Mouse (Mus musculus) heart, postnatal 0 days (tissue): ENCODE results near the gene Vars. TPM values are rescaled to one million over a fixed set of nuclear protein-coding genes. Genes with fewer than 3 reads are reported as not detected.
A peak's percentile ranks its signal among the peaks of the same experiment; 100 is the strongest.
"Not testable (repeated sequence)": the region's sequence is repeated elsewhere in the genome, so short reads cannot be mapped to it uniquely, and the experiment has no call there.

ENCODE experiments used
- ATAC-seq: fragments of 200-750 bp; cut with Nextera tagmentation; 2 replicates; pipeline ENCODE4 v1.8.0; 2017; ENCODE audit warnings: low read depth, moderate number of reproducible peaks, moderate library complexity; ENCODE audit not compliant: insufficient read depth
- DNase-seq: peaks from one replicate; pipeline ENCODE4 v3.0.0-alpha.2; 2016; ENCODE audit warnings: low spot score
- H3K27ac ChIP-seq: fragments of 300-500 bp; sonication (generic); 2 replicates; pipeline ENCODE4 v1.5.1; 2014; ENCODE audit warnings: low read depth, mild to moderate bottlenecking
- H3K27me3 ChIP-seq: fragments of 300-500 bp; sonication (generic); 2 replicates; pipeline ENCODE4 v1.6.1; 2014; ENCODE audit warnings: low read length, mixed read lengths; ENCODE audit not compliant: control insufficient read depth, insufficient read depth
- H3K36me3 ChIP-seq: fragments of 300-500 bp; sonication (generic); replicated peaks from 2 replicates; pipeline ENCODE4 v1.6.1; 2014; ENCODE audit warnings: low read length, mixed read lengths; ENCODE audit not compliant: control insufficient read depth, insufficient read depth
- H3K4me1 ChIP-seq: fragments of 300-500 bp; sonication (generic); 2 replicates; pipeline ENCODE4 v1.6.1; 2014; ENCODE audit warnings: antibody characterized with exemption; ENCODE audit not compliant: control insufficient read depth, insufficient read depth
- H3K4me2 ChIP-seq: fragments of 300-500 bp; sonication (generic); 2 replicates; pipeline ENCODE4 v1.6.1; 2014; ENCODE audit warnings: low read depth, mild to moderate bottlenecking, low read length, moderate library complexity
- H3K4me3 ChIP-seq: fragments of 300-500 bp; sonication (generic); 2 replicates; pipeline ENCODE4 v1.5.1; 2014; ENCODE audit warnings: low read depth, low read length
- H3K9ac ChIP-seq: fragments of 300-500 bp; sonication (generic); replicated peaks from 2 replicates; pipeline ENCODE4 v1.6.1; 2014; ENCODE audit warnings: low read depth, low read length, mixed read lengths
- H3K9me3 ChIP-seq: fragments of 300-500 bp; sonication (generic); replicated peaks from 2 replicates; pipeline ENCODE4 v1.6.1; 2016; ENCODE audit warnings: low read length; ENCODE audit not compliant: control insufficient read depth
- CTCF ChIP-seq: IDR thresholded peaks from 2 replicates; pipeline ENCODE4 v1.5.1; 2016; ENCODE audit warnings: antibody characterized with exemption, control low read depth, low read depth
- EP300 ChIP-seq: IDR thresholded peaks from 2 replicates; pipeline ENCODE4 v1.6.1; 2016; ENCODE audit warnings: antibody characterized with exemption, low read depth
- WGBS: fragments of 180-500 bp; shearing (Covaris S2); extraction: QIAGEN DNeasy Blood & Tissue Kit; methylation state at CpG from one replicate; pipeline ENCODE4 v1.1.7; 2014; 5-methylcytosine and 5-hydroxymethylcytosine counted together
- polyA plus RNA-seq: library from polyadenylated mRNA; unstranded; fragments of >200 nt; fragmentation: Nextera tagmentation; extraction: Ambion mirVana; gene quantifications from 2 replicates; pipeline ENCODE4 v1.2.1, GENCODE M21; 2015
- total RNA-seq: library from RNA; depleted of rRNA; stranded (reverse); fragments of >200 nt; gene quantifications from 2 replicates; pipeline ENCODE4 v1.2.3, GENCODE M21; 2014; ENCODE audit warnings: low replicate concordance

Vars gene
- total and polyA plus RNA-seq, 2 experiments from 2014 or later: 21.7 to 61.5 TPM

DNA sequence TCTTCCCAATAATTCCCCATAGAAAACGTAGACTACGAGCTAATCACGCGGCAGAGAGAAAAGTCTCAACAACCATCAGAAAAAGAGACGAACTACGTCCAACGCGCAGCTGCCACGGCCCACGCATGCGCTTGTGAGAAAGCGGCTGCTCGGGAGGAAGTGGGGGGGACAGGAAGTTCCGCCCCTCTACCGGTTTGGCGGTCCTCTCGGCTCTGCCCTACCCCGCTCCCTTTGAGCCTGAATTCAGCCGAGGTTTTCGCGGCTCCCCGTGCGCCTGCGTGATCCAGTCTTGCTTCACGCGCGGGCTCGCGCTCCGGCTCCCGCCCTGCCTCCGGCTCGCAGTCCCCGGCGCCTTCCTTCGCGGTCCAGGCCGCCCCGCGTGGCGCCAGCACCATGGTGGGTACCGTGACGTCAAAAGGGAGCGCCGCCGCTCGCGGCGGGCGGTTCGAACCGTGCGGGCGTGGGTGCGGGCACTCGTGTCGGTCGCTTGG is 19.1 kb upstream of the Vars start, which contains the start of gene Lsm2:
TSS of gene Lsm2 (plus strand) at position 173 of the 491 bp plus-strand sequence.
- Histone ChIP-seq H3K4me3 (peak within 1 kb of the TSS; percentile 85), H3K36me3 (peaks cover 19% of the 10 kb centered on the region), H3K27me3 (no peaks in the 10 kb centered on the region), H3K9me3 (no peaks in the 10 kb centered on the region), H3K4me1 (peaks cover 13% of the 10 kb centered on the region), H3K9ac (peak within 1 kb of the TSS; percentile 73), H3K4me2 (peak within 1 kb of the TSS; percentile 96), H3K27ac (peak within 1 kb of the TSS; percentile 93)
- ATAC-seq: peak; percentile 94
- under 1% methylated on average over 56 of the region's 58 CpGs for WGBS
- DNase-seq: peak; percentile 94
- peak; percentile 76; the same call in 1 of the 2 replicates for TF ChIP-seq EP300
- no peak for TF ChIP-seq CTCF

GRCm38 (mm10) chr17:34982328-34982727 is 18.5 kb upstream of the Vars start:
- Histone ChIP-seq H3K4me3 (peak overlapping the region; percentile 85), H3K27me3 (no peaks in the 10 kb centered on the region), H3K9ac (peak overlapping the region; percentile 73), H3K4me2 (peak overlapping the region; percentile 96), H3K36me3 (peaks cover 19% of the 10 kb centered on the region), H3K9me3 (no peaks in the 10 kb centered on the region), H3K27ac (peak overlapping the region; percentile 93), H3K4me1 (peaks cover 13% of the 10 kb centered on the region)
- TF ChIP-seq CTCF (no peak), EP300 (no peak)
- DNase-seq (no peak), ATAC-seq (no peak)
- 0% methylated on average over 15 of the region's 15 CpGs for whole genome bisulfite sequencing

DNA sequence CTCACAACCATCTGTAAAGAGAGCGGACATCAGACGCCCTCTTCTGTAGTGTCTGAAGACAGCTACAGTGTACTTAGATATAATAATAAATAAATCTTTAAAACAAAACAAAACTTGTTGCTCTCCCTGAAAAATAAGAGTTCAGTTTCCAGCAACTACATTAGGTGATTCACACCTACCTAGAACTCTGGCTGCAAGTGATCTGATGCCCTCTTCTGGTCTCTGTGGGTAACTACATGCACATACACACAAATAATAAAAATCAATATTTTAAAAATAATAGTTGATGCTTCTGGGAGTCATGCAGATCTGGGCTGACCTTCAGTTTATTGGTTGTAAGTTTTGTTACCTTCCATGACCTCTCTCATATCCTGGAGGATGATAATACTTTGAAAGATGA is 16.6 kb upstream of the Vars start:
- TF ChIP-seq EP300 (no peak), CTCF (peak; percentile 75)
- peaks cover 13% of the 10 kb centered on the region for H3K4me1 ChIP-seq
- no peaks in the 10 kb centered on the region for H3K27me3 ChIP-seq
- no peak overlapping the region for H3K4me3 ChIP-seq
- H3K9me3 ChIP-seq: no peaks in the 10 kb centered on the region
- H3K36me3 ChIP-seq: peaks cover 19% of the 10 kb centered on the region
- DNase-seq: peak; percentile 46
- no peak overlapping the region for H3K4me2 ChIP-seq
- WGBS: 82% methylated on average over 2 of the region's 2 CpGs
- no peak for ATAC-seq
- H3K27ac ChIP-seq: no peak overlapping the region
- H3K9ac ChIP-seq: no peak overlapping the region

DNA sequence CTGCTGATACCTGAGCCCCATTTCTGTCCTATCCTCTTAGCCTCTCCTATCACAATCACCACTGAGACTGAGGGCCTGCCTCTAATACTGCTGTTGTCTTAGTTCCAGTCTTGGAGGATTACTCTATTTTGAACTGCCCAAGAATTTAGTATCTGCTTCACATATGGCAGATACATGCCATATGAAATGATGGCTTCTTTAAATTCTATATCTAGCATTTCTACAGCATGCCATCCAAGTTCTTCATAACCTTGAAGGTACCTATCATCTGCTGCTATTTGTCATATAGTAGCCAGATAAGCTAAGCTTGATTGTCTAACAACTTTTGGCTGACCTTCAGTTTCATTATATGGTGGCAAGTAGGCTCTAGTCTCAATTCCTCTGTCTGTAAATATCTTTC is 6.0 kb upstream of the Vars start:
- no peak overlapping the region for H3K9ac ChIP-seq
- H3K4me2 ChIP-seq: no peak overlapping the region
- no peak overlapping the region for H3K27ac ChIP-seq
- no peak for ATAC-seq
- H3K9me3 ChIP-seq: no peaks in the 10 kb centered on the region
- H3K4me1 ChIP-seq: peaks cover 13% of the 10 kb centered on the region
- no peaks in the 10 kb centered on the region for H3K27me3 ChIP-seq
- no peak overlapping the region for H3K4me3 ChIP-seq
- H3K36me3 ChIP-seq: peaks cover 16% of the 10 kb centered on the region; the same call in 1 of the 2 replicates
- no peak for DNase-seq
- TF ChIP-seq EP300: no peak
- no peak for TF ChIP-seq CTCF

DNA sequence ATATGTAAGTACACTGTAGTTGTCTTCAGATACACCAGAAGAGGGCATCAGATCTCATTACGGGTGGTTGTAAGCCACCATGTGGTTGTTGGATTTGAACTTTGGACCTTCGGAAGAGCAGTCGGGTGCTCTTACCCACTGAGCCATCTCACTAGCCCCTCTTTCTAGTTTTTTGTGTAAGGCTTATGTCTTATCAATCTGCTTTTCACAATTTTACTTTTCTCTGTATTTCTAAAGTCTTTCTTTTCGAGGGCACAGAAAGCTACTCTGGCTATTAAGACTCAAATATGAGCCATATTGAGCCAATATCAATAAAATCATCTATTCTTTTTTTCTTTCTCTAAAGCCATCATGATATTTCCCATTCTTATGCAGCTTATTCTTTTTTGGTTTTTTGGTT is 5.6 kb upstream of the Vars start:
- DNase-seq, H3K4me3 ChIP-seq, H3K9ac ChIP-seq, ATAC-seq, H3K4me2 ChIP-seq, H3K9me3 ChIP-seq, H3K27ac ChIP-seq, H3K27me3 ChIP-seq: not testable (repeated sequence)
- WGBS: 89% methylated on average over 4 of the region's 4 CpGs
- peaks cover 16% of the 10 kb centered on the region; the same call in 1 of the 2 replicates for H3K36me3 ChIP-seq
- peaks cover 17% of the 10 kb centered on the region for H3K4me1 ChIP-seq

DNA sequence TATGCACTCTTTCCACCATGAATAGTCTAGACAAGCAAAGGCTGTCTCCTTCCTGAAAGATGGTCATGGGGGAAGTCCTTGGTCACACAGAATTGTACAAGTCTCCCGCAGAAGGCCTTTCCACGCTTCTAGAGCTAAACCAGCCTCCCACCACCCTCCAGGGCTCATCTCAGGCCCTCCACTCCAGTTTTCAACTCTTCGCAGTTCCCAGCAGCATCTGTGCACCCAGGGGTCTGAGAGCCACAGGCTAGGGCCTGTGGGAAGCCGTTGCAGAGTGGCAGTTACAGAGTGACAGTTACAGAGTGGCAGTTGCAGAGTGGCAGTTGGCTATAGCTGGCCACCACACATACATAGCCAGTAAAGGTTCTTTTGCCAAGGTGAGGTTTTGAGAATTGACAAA is 4.9 kb upstream of the Vars start:
- 93% methylated on average over 4 of the region's 4 CpGs for WGBS
- H3K9me3 ChIP-seq, H3K4me3 ChIP-seq, DNase-seq, H3K4me2 ChIP-seq, H3K27ac ChIP-seq, H3K27me3 ChIP-seq, H3K9ac ChIP-seq, ATAC-seq: not testable (repeated sequence)
- peaks cover 17% of the 10 kb centered on the region for H3K4me1 ChIP-seq
- H3K36me3 ChIP-seq: peaks cover 16% of the 10 kb centered on the region; the same call in 1 of the 2 replicates
